Mouse (Mus musculus) neural tube, embryonic 13.5 days (tissue): Measurements from ENCODE around the gene Cxcl17. TPM values are rescaled to one million over a fixed set of nuclear protein-coding genes. Genes with fewer than 3 reads are reported as not detected.
"Not testable (repeated sequence)": the region's sequence is repeated elsewhere in the genome, so short reads cannot be mapped to it uniquely, and the experiment has no call there.

ENCODE experiments used
- ATAC-seq: fragments of 200-750 bp; cut with Nextera tagmentation; 2 replicates; pipeline ENCODE4 v1.8.0; 2017; ENCODE audit warnings: low read depth, mild to moderate bottlenecking, moderate TSS enrichment, moderate library complexity
- H3K27ac ChIP-seq: fragments of 300-500 bp; sonication (generic); replicated peaks from 2 replicates; pipeline ENCODE4 v1.5.1; 2015; ENCODE audit warnings: moderate library complexity, mild to moderate bottlenecking, inconsistent platforms
- H3K27me3 ChIP-seq: fragments of 300-500 bp; sonication (generic); 2 replicates; pipeline ENCODE4 v1.6.1; 2015; ENCODE audit warnings: mild to moderate bottlenecking, inconsistent platforms
- H3K36me3 ChIP-seq: fragments of 300-500 bp; sonication (generic); 2 replicates; pipeline ENCODE4 v1.6.1; 2015; ENCODE audit warnings: mild to moderate bottlenecking, inconsistent platforms
- H3K4me1 ChIP-seq: fragments of 300-500 bp; sonication (generic); replicated peaks from 2 replicates; pipeline ENCODE4 v1.6.1; 2015; ENCODE audit warnings: inconsistent platforms
- H3K4me2 ChIP-seq: fragments of 300-500 bp; sonication (generic); 2 replicates; pipeline ENCODE4 v1.6.1; 2015; ENCODE audit warnings: inconsistent platforms, mild to moderate bottlenecking, moderate library complexity
- H3K4me3 ChIP-seq: fragments of 300-500 bp; sonication (generic); 2 replicates; pipeline ENCODE4 v1.5.1; 2015; ENCODE audit warnings: mild to moderate bottlenecking, inconsistent platforms
- H3K9ac ChIP-seq: fragments of 300-500 bp; sonication (generic); 2 replicates; pipeline ENCODE4 v1.6.1; 2015; ENCODE audit warnings: moderate library complexity, mild to moderate bottlenecking, inconsistent platforms
- H3K9me3 ChIP-seq: fragments of 300-500 bp; sonication (generic); 2 replicates; pipeline ENCODE4 v1.6.1; 2016; ENCODE audit warnings: inconsistent platforms
- WGBS: fragments of 180-500 bp; shearing (Covaris S2); methylation state at CpG from one replicate; pipeline ENCODE4 v1.1.7; 2015; 5-methylcytosine and 5-hydroxymethylcytosine counted together
- polyA plus RNA-seq: library from polyadenylated mRNA; unstranded; fragments of >200 nt; fragmentation: Nextera tagmentation; extraction: Ambion mirVana; gene quantifications from 2 replicates; pipeline ENCODE4 v1.2.1, GENCODE M21; 2015

Gene Cxcl17
- 0.41 and 0.63 TPM in 2 replicates for polyA plus RNA-seq

GRCm38 (mm10) chr7:25412833-25413441, at the start of gene Cxcl17:
Cxcl17 (minus strand) TSS chr7:25412886.
- no peak for ATAC-seq
- no peak within 1 kb of the TSS for H3K4me2 ChIP-seq
- no peak within 1 kb of the TSS for H3K4me3 ChIP-seq
- no peaks in the 10 kb centered on the region for H3K36me3 ChIP-seq
- H3K9ac ChIP-seq: no peak within 1 kb of the TSS
- no peaks in the 10 kb centered on the region for H3K9me3 ChIP-seq
- 53% methylated on average over 7 of the region's 7 CpGs for WGBS
- H3K27me3 ChIP-seq: no peaks in the 10 kb centered on the region
- no peak within 1 kb of the TSS for H3K27ac ChIP-seq
- H3K4me1 ChIP-seq: no peaks in the 10 kb centered on the region

- not testable (repeated sequence) for H3K4me1 ChIP-seq, H3K36me3 ChIP-seq, H3K9ac ChIP-seq, H3K4me2 ChIP-seq, H3K27ac ChIP-seq, H3K9me3 ChIP-seq, H3K4me3 ChIP-seq, H3K27me3 ChIP-seq
- no CpG with 5 or more reads among the region's 1 CpGs for WGBS
- ATAC-seq: peak; percentile 53; the same call in 1 of the 2 replicates
Observed at GRCm38 (mm10) chr7:25462033-25462337, 49.3 kb upstream of the Cxcl17 start.

- ATAC-seq: peak; percentile 84
- H3K9ac ChIP-seq, H3K4me2 ChIP-seq, H3K4me1 ChIP-seq, H3K27me3 ChIP-seq, H3K27ac ChIP-seq, H3K9me3 ChIP-seq, H3K36me3 ChIP-seq, H3K4me3 ChIP-seq: not testable (repeated sequence)
- 56% methylated on average over 4 of the region's 5 CpGs for WGBS
Observed at GRCm38 (mm10) chr7:25461336-25462032, 48.8 kb upstream of the Cxcl17 start.

GRCm38 (mm10) chr7:25452103-25452502, 39.4 kb upstream of the Cxcl17 start:
- Histone ChIP-seq H3K27ac (no peak overlapping the region), H3K36me3 (no peaks in the 10 kb centered on the region), H3K9me3 (no peaks in the 10 kb centered on the region), H3K4me3 (no peak overlapping the region), H3K9ac (no peak overlapping the region), H3K4me1 (no peaks in the 10 kb centered on the region), H3K4me2 (no peak overlapping the region), H3K27me3 (no peaks in the 10 kb centered on the region)
- no peak for ATAC-seq
- 88% methylated on average over 3 of the region's 3 CpGs for WGBS

DNA sequence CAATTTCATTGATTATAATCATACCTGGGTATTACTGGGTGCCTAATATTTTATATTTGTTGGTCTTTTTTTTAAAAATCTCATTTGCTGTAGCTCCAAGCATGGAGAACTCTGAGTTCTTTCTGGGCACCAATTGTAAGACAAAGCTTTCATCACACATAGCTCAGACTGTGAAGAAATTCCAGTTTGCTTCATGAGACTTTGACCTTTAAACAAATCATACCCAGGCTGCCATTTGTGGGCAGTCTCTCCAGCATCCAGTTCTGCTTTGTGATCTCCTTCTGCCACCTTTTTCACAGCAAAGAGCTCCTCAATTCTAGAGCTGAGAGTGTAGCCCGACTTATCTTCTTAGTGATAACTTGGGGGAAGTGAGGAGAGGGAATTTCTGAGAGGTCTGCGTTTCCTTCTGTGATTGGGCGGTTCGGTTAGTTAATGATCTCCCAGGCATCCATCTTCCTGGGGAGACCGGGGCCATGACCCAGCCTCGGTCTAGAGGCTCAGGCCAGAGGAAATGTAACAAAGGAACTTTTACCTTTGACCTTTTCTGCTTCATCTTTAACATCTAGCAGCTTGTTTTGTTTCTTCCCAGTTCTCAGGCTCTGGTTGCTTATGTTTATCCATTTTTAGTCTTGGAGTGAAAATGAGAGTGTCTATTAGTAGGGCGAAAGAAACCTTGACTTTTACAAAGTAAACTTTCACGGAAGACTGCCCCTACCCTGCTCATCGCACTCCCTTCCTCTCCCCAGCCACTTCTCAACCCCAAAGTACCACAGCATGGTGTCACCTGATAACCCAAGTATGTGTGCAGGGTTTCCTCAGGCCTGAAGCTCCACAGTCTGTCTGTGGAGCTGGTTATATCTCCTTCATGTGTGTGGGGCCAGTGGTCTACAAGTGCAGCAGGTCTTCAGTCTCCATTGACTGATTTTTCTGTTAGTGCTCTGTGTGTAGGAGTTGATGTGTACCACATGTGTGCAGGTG, 37.5 kb upstream of the Cxcl17 start:
- H3K36me3 ChIP-seq: no peaks in the 10 kb centered on the region
- H3K9me3 ChIP-seq: no peaks in the 10 kb centered on the region
- H3K27me3 ChIP-seq: no peaks in the 10 kb centered on the region
- no peak overlapping the region for H3K27ac ChIP-seq
- no peaks in the 10 kb centered on the region for H3K4me1 ChIP-seq
- no peak for ATAC-seq
- no peak overlapping the region for H3K9ac ChIP-seq
- no peak overlapping the region for H3K4me2 ChIP-seq
- H3K4me3 ChIP-seq: no peak overlapping the region
- 49% methylated on average over 9 of the region's 9 CpGs for WGBS

- no peaks in the 10 kb centered on the region for H3K36me3 ChIP-seq
- H3K27me3 ChIP-seq: no peaks in the 10 kb centered on the region
- H3K4me2 ChIP-seq: no peak overlapping the region
- 88% methylated on average over 6 of the region's 6 CpGs for WGBS
- no peaks in the 10 kb centered on the region for H3K4me1 ChIP-seq
- no peak overlapping the region for H3K9ac ChIP-seq
- no peak overlapping the region for H3K4me3 ChIP-seq
- no peaks in the 10 kb centered on the region for H3K9me3 ChIP-seq
- no peak for ATAC-seq
- no peak overlapping the region for H3K27ac ChIP-seq
Observed at GRCm38 (mm10) chr7:25440816-25441153, 28.1 kb upstream of the Cxcl17 start.

DNA sequence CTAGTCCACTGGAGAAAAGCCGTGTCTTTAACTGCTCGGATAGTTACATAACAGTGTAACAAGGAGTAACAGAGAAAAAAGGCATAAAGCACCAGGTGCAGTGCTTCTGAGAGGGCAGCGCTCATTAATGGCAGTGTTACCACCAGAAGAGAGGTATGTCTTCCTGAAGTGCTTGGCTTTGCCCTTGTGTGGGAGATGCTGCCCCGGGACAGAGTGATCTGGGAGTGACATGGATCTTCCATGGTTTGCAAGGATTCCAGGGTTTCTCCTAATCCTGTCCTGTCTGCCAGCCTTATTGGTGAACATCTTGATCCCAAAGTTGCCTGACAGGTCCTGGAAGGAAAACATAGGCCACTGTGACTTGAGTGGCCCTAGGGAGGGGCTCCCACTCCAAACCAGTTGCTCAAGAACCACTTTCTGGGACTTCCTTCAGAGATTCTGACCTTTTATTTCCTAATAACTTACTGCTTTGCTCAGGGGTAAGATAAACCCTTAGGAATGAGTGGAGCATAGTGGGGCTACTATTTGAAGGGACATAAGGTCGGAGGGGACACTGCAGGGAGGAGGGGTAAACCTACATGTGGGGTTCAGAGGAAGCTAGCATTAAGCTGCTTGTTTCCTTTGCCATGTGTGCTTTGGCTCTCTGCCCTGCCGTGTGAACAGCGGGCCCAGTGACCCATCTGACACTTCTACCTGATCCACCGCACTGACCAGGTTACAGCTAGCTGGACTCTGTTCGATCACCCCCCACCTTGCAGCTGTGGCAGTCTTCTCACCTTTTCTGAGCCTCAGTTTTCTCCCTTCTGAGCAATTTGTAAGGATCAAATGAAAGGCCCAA, 27.5 kb upstream of the Cxcl17 start:
- Histone ChIP-seq H3K4me2 (no peak overlapping the region), H3K4me3 (no peak overlapping the region), H3K9me3 (no peaks in the 10 kb centered on the region), H3K27me3 (no peaks in the 10 kb centered on the region), H3K27ac (no peak overlapping the region), H3K9ac (no peak overlapping the region), H3K4me1 (no peaks in the 10 kb centered on the region), H3K36me3 (no peaks in the 10 kb centered on the region)
- ATAC-seq: no peak
- WGBS: 87% methylated on average over 9 of the region's 9 CpGs

DNA sequence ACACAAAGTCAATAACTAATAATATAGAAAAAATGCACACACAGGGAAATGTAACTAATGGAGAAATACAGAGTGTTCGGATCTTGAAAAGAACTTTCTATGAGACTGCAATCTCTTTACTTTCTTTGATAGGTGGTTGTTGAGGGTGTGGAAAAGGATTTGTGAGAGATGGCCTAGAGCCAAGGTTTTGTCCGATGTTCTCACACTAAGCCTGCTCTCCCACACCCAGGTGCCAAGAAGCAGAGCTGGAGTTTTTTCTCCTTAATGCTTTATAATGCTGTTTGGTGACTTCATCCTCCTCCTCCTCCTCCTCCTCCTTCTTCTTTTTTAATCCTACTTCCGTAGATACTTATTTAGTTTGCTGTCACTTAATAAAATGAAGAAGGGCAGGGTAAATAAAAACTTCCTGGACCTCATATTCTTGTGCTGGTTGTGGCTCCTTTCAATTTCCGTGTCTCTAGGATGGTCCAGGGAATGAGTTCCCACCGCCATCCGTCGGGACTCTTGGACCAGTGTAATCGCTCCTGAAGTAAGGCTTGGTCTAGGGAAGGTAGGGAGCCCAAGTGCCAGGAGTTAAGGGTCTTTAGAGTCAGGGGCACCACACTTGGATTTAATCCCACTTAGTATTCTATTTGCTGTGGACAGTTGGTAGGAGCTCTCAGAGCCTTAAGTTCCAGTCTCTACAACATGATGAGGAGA, 26.6 kb upstream of the Cxcl17 start:
- H3K27ac ChIP-seq: no peak overlapping the region
- H3K4me3 ChIP-seq: no peak overlapping the region
- H3K27me3 ChIP-seq: no peaks in the 10 kb centered on the region
- H3K4me1 ChIP-seq: no peaks in the 10 kb centered on the region; the same call in 1 of the 2 replicates
- no peaks in the 10 kb centered on the region for H3K36me3 ChIP-seq
- no peak overlapping the region for H3K9ac ChIP-seq
- 87% methylated on average over 8 of the region's 8 CpGs for WGBS
- no peak overlapping the region for H3K4me2 ChIP-seq
- ATAC-seq: no peak
- no peaks in the 10 kb centered on the region for H3K9me3 ChIP-seq

- ATAC-seq: no peak
- 86% methylated on average over 2 of the region's 2 CpGs for WGBS
- no peaks in the 10 kb centered on the region for H3K9me3 ChIP-seq
Observed at GRCm38 (mm10) chr7:25436704-25437103, 24.0 kb upstream of the Cxcl17 start.

DNA sequence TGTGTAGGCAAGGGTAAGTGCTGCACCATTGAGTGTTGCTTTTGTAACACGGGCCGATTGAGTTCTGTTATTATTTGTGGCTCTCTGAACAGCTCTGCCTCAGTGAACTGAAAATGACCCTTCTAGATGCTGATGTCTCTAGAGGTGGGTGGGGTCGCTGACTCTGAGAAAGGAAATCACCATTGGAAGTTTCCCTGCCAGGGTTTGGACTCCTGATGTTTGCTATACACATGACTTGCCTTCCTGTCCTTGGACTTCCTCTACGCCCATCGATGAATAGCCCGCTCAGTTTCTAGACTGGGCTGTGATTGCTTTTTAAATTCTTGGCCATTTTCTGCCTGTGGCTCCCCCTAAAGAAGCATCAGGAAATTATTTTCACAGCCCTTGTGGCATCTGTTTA, 23.5 kb upstream of the Cxcl17 start:
- H3K27me3 ChIP-seq: no peaks in the 10 kb centered on the region
- peaks cover 12% of the 10 kb centered on the region for H3K4me1 ChIP-seq
- no peaks in the 10 kb centered on the region for H3K9me3 ChIP-seq
- H3K27ac ChIP-seq: no peak overlapping the region
- WGBS: 84% methylated on average over 6 of the region's 6 CpGs
- no peaks in the 10 kb centered on the region for H3K36me3 ChIP-seq
- ATAC-seq: no peak
- no peak overlapping the region for H3K4me2 ChIP-seq
- H3K9ac ChIP-seq: no peak overlapping the region
- no peak overlapping the region for H3K4me3 ChIP-seq

More at GRCm38 (mm10) chr7:25436704-25437103, 24.0 kb upstream of the Cxcl17 start:
- Histone ChIP-seq H3K27me3 (no peaks in the 10 kb centered on the region), H3K27ac (no peak overlapping the region), H3K9ac (no peak overlapping the region), H3K4me1 (peaks cover 12% of the 10 kb centered on the region), H3K4me2 (no peak overlapping the region), H3K4me3 (no peak overlapping the region), H3K36me3 (no peaks in the 10 kb centered on the region)

- H3K4me1 ChIP-seq: peaks cover 12% of the 10 kb centered on the region
- no peak for ATAC-seq
- no peak overlapping the region for H3K9ac ChIP-seq
- H3K9me3 ChIP-seq: no peaks in the 10 kb centered on the region
- no peak overlapping the region for H3K4me3 ChIP-seq
- H3K27me3 ChIP-seq: no peaks in the 10 kb centered on the region
- no peak overlapping the region for H3K27ac ChIP-seq
- H3K36me3 ChIP-seq: no peaks in the 10 kb centered on the region
- H3K4me2 ChIP-seq: no peak overlapping the region
- WGBS: 83% methylated on average over 2 of the region's 2 CpGs
Observed at GRCm38 (mm10) chr7:25435546-25435851, 22.8 kb upstream of the Cxcl17 start.
